Mouse (Mus musculus) central nervous system, embryonic 11.5 days (tissue): ENCODE measurements around the gene Hoxd10. TPM values are rescaled to one million over a fixed set of nuclear protein-coding genes. Genes with fewer than 3 reads are reported as not detected.

Experiments
- polyA plus RNA-seq: library from polyadenylated mRNA; depleted of rRNA; stranded (reverse); fragments of >200 nt; gene quantifications from 2 replicates; pipeline ENCODE4 v1.2.3, GENCODE M21; 2012; rRNA removed

Hoxd10 gene
- polyA plus RNA-seq: 0.12 and 10.9 TPM in 2 replicates

DNA sequence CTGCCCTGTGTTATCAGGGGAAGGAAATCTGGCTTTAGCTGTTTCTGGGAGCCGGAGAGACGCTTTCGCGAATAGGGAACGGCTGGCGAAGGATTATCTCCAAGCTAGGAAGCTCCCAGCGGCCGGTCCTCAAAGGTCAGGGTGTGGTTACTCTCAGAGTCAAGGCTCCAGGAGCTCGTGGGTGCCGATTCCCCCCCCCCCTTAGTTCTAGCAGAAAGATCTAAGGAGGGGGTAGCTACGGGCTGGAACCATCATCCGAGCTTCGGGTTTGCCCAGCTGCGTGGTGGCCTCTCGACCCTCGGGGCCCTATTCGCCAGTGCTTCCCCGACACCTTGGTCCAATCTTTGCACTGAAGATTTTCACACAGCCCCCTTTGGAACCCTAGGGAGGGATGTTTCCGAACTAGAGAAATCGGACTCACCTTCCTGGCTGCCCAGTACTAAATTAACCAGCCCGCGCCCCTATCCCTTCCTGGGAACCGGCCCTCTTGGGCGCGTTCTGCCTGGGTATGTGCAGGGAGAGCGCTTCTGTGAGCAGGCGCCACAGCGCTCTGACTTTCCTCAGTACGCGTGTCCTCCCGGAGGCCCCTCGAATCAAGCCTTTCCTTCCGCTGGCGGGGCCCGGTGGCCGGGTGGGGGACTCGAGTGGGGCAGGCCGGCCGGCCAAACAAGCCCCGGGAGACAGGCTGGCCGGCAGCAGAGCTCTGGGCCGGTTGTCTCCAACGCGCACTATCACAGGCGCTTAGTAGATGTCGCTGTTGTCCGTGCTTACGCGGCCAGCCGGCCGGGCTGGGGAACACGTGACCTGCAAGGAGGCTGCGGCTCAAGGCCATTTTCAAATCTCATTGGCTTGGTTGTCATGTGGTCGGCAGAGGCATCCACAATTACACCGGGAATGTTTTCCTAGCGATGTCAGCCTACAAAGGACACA, at the start of gene Hoxd10:
Gene Hoxd10, plus strand, starts transcription at position 903 of the 930 bp plus-strand sequence.

DNA sequence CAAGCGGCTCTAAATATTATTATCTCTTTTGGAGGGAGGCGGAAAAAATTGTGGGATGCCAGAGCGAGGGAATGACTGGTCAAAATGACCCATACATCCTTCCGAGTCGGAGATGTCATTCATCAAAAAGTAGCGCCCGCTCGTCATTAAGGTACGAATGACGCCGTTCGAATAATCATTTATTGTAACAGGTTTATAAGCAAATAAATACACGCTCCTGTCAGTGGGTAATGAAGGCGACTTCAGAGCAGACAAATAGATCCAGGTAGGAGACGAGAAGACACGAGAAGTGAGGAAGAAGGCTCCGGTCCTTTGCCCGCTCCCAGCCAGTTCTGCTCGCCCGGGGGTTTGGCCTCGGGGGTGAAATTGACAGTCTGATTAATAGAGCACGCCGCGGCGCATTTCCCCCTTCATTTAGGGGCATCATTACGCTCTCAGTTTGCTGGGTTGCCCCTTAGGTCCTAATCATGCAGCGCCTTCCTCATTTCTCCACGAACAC, 32.2 kb upstream of the Hoxd10 start, which contains the start of gene Evx2:
Gene Evx2, minus strand, starts transcription at position 51 of the 499 bp plus-strand sequence.

DNA sequence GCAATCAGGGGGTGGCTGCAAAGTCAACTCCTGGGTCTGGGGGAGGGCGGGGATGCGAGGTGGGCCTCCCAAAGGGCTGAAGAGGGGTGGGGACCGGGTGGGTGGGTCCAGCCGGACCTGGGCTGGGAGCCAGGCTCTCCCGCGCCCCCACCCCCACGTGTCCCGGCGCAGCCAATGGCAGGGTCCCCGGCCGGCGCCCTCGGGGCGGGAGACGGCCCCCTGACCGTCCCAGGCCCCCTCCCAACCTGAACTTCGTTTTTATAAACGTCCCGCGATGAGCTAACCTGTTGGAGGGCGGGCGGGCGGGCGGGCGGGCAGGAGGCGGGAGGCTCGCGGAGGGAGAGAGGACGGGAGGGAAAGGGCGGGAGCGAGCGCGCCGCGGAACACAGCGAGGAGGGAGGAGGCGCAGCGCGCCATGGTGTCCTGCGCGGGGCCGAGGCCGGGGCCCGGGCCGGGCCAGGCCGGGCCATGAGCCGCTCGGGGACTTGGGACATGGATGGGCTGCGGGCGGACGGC, 23.8 kb upstream of the Hoxd10 start, which contains the start of gene Hoxd13:
Gene Hoxd13, plus strand, starts transcription at position 469 of the 516 bp plus-strand sequence.

DNA sequence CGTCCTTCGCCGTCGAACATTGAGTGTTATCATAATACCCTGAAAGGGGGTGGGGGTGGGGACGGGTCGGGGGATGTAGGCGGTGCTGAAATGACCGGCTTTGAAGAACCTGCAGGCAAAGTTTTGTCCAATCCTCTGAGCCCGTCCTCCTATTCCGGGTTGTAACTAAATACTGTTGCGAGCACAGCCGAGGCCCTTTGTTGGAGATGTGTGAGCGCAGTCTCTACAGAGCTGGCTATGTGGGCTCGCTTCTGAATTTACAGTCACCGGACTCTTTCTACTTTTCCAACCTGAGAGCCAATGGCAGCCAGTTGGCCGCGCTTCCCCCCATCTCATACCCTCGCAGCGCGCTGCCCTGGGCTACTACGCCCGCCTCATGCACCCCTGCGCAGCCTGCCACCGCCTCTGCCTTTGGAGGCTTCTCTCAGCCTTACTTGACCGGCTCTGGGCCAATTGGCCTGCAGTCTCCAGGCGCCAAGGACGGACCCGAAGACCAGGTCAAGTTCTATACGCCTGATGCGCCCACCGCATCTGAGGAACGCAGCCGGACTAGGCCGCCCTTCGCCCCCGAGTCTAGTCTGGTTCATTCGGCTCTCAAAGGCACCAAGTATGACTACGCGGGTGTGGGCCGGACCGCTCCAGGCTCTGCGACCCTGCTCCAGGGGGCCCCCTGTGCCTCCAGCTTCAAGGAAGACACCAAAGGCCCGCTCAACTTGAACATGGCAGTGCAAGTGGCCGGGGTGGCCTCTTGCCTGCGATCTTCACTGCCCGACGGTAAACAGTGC, 16.7 kb upstream of the Hoxd10 start, which contains the start of gene Hoxd12:
Gene Hoxd12, plus strand, starts transcription at position 133 of the 785 bp plus-strand sequence.

DNA sequence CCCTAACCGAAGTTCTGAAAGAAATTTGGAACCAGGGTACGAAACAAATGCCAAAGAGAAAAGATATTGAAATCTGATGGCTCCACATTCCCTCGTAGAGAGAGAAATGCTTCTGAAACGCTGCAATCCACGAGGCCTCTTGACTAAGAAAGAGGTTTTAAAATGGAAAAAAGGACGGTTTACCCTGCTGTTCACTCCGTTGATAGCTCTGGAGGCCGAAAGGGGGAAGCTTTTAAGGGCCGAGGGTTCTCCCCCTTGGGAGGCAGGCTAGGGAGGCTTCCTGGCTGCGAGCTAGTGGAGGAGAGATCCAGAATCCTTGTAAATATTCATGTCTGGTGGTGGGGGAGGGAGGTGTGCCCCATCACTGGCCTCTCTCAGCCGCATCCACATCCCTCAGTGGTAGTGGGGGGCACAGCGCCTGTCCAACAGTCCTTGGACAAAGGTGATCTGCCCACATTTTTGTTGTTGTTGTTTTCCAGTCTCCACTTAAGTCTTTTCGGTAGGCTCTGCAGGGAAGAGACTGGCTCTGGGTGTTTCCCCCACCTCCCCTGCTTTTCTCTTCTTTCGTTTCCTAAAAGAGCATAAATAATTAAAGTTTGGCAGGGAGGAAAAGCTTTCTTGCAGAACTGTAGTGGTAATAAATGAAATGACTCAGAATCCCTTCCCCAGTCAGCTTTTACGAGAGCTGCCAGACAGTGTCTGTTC, 12.7 kb upstream of the Hoxd10 start, which contains the start of gene Hoxd11:
Gene Hoxd11, plus strand, starts transcription at position 667 of the 705 bp plus-strand sequence.

DNA sequence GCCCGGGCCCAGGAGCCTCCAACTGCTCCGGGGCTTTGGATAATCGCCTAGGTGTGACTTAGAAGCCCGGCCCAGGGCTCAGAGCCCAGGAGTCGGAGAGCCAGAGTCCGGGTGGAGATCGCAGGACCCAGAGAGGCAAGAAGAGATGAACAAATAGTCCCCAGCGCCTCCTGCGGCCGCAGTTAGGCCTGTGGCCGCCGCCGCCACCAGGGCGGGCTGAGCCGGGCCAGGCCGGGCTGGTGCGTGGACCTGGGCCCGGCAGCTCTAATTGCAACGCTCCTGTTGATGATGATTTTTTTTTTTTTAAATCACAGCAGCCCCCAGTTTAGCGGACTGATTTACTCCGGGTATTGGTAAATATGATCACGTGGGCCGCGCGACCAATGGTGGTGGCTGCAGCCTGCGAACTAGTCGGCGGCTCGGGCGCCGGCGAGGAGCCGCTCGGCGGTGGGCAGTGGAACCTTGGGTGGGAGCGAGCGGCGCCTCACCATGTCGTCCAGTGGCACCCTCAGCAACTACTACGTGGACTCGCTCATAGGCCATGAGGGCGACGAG, 5.9 kb downstream of the Hoxd10 start, which contains the start of gene Hoxd9:
Gene Hoxd9, plus strand, starts transcription at position 161 of the 555 bp plus-strand sequence.

DNA sequence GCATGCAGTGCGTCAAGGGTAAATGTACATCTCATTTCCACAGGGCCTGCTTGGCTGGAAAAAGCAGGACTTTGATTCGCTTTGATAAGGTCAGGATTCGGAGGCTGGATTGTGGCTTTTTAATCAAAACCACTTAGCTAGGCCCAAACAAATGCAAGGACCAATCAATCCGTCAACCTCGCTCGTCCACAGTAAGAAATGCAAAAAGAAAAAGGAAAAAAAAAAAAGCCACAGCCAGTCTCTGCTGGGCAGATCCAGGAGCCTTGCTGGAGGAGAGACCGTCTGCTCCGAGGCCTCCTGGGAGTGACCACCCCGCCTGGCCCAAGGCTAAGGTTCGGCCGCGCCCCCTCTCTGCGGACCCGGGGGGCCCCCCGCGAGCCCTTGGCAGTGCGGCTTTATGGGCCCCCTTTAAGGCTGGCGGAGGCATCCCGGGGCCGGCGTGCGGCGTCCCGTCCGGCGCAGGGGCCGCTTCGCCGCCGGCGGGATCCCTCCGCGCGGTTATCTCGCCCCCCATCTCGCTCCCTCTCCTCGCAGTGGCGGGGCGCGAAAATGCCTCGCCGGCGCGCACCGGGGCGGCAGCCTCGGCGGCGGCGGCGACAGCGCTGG, 12.8 kb downstream of the Hoxd10 start, which contains the start of gene Hoxd8:
Gene Hoxd8, plus strand, starts transcription at position 223 of the 606 bp plus-strand sequence.

DNA sequence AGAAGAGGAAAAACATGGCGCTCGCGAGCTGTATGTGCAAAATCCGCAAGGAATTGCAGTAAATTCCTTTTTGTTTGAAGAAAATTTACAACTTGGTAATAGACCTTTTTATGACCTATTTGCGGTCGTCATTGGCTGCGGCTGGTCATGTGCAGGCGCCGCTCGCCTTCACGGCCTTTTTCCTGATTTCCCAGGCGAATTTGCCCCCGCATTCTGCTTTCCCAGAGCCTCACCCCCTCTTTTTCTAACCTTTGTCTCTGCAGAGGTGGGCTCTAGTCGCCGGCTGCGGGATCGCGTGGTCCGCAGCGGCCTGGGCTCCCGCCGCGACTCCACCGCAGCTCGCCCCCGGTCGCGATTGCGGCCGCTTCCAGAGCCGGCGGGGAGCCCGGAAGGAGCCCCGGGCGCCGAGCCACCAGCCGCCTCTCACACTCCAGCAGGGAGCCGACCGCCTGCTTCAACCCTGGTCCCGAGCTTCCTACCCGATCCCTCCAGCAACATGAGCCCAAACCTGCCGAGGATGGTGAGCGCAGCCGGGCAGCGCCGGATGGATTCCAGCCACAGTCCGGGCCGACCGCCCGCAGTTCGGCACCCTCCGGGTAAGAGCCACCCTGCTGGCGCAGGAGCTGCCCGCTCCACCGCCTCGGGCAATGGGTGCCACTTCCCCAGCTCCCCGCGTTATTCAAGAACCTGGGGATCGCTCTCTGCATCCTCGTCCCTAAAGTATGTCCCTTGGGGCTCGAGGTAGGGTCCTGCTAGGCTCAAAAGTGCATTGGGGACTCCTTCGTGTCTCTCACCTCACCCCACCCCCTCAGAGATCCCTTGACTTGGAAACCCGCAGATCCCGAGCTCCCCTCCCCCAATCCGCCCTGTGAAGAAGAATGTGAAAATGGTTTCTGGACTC, 20.2 kb downstream of the Hoxd10 start, which contains the start of the genes Hoxd3 and Hoxd4:
Gene Hoxd3, plus strand, starts transcription at position 207 of the 901 bp plus-strand sequence.
Gene Hoxd4, plus strand, starts transcription at position 209 of the 901 bp plus-strand sequence.

DNA sequence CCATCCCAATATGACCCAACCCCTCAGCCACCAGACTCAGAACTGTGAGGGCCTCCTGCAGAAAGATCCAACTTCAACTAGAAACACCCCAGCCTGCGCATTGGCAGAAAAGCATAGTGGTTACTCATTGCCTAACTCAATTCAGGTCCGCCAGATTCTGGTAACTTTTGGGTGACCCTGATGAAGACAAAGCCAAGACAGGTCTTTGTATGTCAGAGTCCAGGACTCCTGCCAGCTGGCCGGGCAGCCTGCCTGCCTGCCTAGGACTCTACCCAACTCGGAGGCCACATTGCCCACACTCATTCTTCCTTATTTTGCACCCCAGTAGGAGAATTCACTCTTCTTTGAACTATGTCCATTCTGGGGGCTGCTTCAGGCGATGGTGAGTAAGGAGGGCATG, 34.8 kb downstream of the Hoxd10 start, which contains the start of gene Gm28230:
Gene Gm28230, plus strand, starts transcription at position 178 of the 400 bp plus-strand sequence.

Other genes with a start within 250 kb of the Hoxd10 start
- 27.6 and 32.6 TPM in 2 replicates for gene Lnpk, start 112.5 kb upstream of the Hoxd10 start, polyA plus RNA-seq
- 3.1 and 5.4 TPM in 2 replicates for gene Evx2, start 32.4 kb upstream of the Hoxd10 start, polyA plus RNA-seq
- gene Hoxd13, start 23.6 kb upstream of the Hoxd10 start, polyA plus RNA-seq: 0.10 and 10.4 TPM in 2 replicates
- 4.5 TPM in 1 of 2 replicates, not detected in the other for gene Hoxd12, start 16.9 kb upstream of the Hoxd10 start, polyA plus RNA-seq
- 7.1 TPM in 1 of 2 replicates, not detected in the other for gene Hoxd11, start 12.4 kb upstream of the Hoxd10 start, polyA plus RNA-seq
- gene Hoxd9, start 5.8 kb downstream of the Hoxd10 start, polyA plus RNA-seq: 0.04 and 7.3 TPM in 2 replicates
- 0.36 and 7.0 TPM in 2 replicates for gene Hoxd8, start 12.7 kb downstream of the Hoxd10 start, polyA plus RNA-seq
- gene Hoxd3, start 20.0 kb downstream of the Hoxd10 start, polyA plus RNA-seq: 0.66 and 38.3 TPM in 2 replicates
- gene Hoxd4, start 20.0 kb downstream of the Hoxd10 start, polyA plus RNA-seq: 0.48 and 31.7 TPM in 2 replicates
- gene Gm28230, start 34.8 kb downstream of the Hoxd10 start, polyA plus RNA-seq: 0.13 and 20.0 TPM in 2 replicates
- gene Hoxd1, start 71.1 kb downstream of the Hoxd10 start, polyA plus RNA-seq: 0.14 and 1.2 TPM in 2 replicates
- gene Mtx2, start 133.9 kb downstream of the Hoxd10 start, polyA plus RNA-seq: 84.9 and 94.0 TPM in 2 replicates